Mouse (Mus musculus) adrenal gland, adult 8-10 months (tissue): ENCODE data around the gene Mcrip2. TPM values are rescaled to one million over a fixed set of nuclear protein-coding genes. Genes with fewer than 3 reads are reported as not detected.

Experiments
- DNase-seq: peaks from one replicate; pipeline ENCODE4 v3.0.0; 2022
- total RNA-seq, 4 experiments: library from RNA; stranded (reverse); gene quantifications; 2 replicates each; pipeline ENCODE4 v1.2.4; 2022

Gene Mcrip2
- total RNA-seq, result 100 to 1,000 TPM; 264 to 492 (median 338) TPM

DNA sequence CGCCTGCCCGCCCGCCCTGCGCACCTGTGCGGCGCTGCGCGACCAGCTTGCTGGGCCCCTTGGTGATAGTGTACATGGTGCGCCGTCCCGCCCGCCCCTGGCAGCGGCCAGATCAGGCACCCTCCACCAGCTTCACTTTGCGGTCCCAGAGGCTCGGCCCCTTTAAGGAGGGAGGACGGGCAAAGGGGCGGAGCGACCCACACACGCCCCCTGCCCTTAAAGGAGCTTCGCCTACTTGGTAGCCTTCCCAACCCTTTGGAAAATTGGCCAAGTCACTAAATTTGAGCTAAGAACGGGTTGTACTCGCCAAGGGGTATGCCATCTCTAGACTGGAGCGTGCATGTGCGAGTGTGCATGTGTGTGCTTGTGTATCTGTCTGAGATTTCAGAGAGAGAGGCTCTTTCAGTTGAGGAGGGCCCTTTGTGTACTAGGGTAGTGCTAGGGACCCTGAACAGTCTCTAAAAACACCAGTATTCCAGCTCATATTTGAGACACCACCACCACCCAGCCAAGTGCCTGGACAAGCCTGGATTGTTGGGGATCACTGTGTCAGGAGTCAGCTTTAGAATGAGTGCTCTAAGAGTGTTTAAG lies at the start of gene Mcrip2:
Gene Mcrip2 (minus strand): TSS at position 164 of the 591 bp plus-strand sequence.
- peak; percentile 89 for DNase-seq

DNA sequence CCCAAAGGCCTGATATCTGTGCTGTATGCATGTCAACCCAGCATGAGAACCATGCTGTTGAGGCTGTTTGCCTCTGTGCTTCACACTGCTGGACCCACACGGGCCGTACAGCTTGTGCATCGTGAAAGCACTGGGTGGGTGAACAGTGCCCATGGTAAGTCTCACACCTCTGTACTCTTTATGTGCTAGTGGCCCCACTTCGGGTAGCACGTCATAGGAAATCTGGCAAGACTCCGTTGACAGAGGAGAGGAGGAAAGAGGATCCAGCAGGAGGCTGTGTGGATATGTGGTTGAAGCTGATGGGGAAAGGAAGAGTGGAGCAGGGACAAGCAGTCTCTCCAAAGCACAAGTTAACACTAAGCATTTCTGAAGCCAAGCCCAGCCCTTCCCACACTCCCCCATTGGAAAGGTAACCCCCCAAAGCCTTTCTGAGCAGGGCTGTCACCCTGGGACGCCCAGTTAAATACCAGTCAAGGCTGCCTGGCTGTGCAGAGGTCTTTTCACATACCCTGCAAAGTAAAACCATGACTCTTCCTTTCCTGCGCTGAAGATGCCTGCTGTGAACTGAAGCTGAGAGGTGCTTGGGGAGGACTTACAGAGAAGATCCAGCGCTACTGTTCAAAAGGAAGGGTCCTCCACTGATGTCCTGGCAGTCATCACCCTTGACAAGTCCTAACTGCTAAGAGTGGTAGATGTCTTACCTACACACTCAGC lies 49.6 kb upstream of the Mcrip2 start:
- DNase-seq, result no peak

DNA sequence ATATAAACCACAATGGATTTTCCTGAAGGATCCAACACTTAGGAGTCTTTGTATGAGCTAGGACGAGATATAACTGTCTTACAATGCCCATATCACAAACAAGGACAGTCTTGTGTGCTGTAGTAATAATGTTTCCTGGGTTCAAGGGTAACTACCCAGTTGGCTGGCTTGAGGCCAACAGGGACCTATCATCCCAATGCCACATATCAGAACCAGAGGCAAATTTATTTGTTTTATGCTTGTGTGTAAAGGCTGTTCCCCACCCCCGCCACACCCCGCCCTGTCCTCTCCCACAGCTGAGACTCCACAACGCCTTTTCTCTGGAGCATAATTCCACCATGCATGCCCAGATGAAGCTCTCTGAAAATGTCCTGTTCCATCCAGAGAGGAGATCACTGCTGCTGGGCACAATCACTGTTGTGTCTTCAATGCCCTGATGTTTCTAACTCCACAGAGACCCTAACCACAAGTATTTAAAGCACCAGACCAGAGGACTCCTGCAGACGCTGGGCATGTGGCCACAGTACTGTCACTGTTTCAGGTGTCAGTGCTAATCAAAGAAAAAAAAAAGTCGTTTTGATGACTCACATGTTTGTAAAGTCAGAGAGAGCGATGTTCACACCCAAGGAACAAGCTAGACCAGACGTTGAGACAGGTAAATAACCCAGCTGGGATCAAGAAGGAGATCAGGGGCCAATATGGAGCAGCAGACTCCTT lies 48.5 kb upstream of the Mcrip2 start:
- peak; percentile 86 for DNase-seq

DNA sequence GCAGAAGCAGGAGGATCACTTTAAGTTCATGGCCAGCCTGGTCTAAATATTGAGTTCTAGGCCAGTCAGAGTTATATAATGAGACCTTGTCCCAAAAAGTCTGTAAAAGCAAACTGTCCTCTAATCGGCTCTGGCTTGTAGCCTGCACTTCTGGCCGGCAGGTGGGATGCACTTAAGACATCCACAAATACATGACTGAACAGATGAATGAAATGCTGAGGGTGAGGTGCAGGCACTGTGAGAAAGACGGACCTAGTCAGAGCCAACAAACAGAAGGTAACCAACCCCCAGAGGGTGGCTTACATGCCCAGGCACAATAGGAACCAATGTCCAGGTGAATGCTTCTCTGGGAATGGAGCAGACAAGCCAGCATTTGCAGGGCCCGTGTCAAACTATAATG lies 45.7 kb upstream of the Mcrip2 start:
- DNase-seq, result peak; percentile 29

DNA sequence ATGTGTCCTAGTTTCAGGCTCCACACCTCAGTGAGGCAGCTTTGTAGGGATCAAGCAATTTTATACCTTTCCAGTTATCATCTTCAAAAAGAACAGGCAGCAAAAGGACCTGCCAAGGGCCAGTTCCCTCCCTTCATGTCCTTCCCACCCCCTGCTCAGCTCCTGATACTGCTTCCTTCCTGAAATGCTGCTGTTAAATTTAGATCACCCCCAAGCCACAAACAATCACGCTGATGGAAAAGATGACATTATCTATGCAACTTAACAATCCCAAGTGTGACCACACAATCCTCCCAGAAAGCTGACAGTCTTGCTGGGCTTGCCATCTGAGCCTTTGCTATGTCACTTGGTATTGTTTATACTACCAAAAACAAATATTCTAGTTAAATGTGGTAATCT lies 45.3 kb upstream of the Mcrip2 start:
- no peak for DNase-seq

DNA sequence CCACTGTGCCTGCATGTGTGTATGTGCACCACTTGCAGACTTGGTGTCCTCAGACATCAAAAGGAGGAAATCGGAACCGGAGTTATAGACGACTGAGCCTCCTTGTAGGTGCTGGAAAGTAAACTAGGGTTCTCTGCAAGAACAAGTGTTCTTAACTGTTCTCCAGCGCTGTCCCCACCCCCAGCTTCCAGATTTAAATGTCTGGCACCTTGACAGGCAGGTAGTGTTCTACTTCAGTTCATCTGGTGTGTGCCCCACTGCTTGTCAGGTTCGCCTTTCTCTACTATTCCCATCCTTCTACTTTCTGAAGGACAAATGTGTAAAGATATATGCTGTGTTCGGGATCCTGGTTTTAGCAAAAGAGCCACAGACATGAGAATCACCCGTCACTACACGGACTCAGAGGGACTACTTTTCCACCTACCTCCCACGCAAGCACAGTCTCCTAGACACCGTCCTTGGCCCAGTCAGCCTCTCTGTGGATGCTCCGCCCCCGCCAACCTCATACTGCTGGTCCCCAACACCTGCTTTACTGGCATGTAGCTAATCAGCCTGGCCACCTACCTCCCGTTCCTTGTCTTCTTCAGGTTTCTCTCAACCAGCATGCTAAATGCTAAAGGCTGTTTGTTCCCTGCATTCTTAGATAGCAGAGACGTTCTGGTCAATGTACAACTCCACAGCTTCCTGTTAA lies 44.8 kb upstream of the Mcrip2 start:
- DNase-seq, result peak; percentile 58

DNA sequence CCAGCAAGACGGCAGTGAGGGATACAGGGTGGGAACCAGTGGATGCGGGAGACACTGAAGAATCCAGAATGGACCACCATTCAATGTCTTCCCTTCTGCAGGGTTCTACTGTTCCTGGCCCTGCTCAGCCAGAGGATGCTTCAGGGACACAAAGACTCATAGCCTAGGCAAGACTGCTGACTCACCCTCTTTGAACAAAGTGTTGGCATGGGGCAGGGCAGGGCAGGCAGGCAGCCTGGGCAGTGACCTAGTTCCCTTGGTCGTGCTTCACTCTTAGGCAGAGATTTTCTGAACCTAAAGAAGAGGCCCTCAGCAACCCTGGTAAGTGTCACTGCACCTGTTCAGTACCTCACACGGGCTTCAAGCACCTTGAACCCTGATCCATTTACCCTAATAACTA lies 43.3 kb upstream of the Mcrip2 start:
- DNase-seq, result peak; percentile 79

DNA sequence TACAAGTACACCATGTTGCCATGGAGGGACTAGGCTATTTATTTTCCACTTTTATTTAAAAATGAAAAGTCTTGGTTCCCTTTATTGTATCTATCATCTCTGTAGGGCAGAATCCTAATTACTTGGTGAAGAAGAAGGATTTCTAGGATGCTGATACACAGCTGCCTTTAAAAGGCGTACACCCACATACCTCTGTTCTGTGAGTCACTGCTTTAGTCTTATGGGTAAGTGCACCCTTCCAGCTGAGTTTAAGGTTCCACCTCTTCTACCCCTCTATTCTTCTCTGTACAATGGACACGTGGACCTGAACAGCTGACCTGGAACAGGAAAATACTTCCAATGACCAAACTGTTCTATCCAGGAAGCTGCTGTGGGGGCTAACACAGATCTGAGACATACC lies 39.1 kb upstream of the Mcrip2 start:
- DNase-seq, result no peak

DNA sequence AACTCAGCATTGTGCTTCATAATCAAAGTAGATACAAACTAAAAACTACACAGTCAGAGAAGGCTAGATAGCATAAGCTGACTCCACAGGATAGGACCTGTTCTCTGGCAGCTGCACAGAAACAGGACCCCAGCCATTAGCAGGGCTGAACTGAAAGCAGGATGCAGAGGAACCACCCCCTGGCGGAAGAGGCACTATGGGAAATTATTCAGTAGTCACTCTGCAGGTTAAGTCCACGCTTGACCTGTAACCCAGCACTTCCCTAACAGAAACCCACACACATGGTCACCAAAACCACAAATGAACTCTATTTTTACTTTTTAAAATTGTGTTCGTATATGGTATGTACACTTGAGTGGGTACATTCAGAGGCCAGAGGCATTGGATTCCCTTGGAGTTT lies 34.5 kb upstream of the Mcrip2 start:
- no peak for DNase-seq

DNA sequence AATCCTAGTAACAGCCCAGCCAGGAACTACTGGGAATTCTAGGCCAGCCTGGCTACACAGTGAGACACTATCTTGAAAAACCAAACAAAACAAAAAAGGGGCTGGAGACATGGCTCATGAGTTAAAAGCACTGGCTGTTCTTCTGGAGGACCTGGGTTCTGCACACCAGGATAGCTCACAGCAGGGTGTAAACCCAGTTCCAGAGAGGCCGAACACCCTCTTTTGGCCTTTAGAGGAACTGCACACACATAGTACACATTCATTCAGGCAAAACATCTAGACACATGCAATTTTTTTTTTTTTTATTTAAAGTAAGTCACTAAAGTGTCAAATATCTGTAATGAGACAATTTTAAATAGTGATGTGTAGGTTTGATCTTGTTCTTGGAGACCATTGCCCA lies 31.6 kb upstream of the Mcrip2 start:
- DNase-seq, result no peak

DNA sequence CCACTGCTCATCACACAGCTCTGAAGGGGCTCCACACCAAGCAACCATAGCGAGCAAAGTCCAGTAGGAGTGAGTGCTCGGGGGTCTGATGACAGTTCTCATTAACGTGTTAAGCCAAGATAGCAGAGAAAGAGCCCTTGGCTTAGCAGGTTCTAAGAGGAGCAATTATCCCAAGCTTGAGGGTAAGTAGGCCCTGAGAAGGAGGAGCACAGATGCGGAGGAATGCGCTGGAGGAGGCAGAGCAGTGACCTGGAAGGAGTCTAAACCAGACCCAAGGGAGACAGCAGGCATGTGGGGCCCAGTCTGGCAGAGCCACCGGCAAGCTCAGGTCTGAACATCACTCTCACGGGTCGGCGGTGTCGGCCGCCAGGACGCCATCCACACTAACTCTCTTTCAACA lies 27.3 kb upstream of the Mcrip2 start:
- DNase-seq, result no peak

DNA sequence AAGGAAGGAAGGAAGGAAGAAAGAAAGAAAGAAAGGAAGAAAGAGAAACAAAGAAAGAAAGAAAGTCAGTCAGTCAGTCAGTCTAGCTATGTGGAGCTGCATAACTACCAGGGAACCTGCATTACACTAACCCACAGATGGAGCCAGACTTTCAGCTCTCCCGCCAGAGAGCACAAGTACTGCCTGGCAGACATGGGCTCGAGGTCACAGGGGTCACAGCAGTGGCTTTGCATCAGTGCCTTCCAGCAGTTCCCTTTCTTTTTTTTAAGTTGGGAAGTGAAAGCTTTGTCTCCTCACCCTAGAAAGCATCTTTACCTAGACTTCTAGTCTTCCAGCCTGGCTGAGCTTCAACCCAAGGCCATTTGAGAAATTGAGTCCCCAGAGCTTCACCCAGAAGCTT lies 26.9 kb upstream of the Mcrip2 start:
- DNase-seq, result no peak

DNA sequence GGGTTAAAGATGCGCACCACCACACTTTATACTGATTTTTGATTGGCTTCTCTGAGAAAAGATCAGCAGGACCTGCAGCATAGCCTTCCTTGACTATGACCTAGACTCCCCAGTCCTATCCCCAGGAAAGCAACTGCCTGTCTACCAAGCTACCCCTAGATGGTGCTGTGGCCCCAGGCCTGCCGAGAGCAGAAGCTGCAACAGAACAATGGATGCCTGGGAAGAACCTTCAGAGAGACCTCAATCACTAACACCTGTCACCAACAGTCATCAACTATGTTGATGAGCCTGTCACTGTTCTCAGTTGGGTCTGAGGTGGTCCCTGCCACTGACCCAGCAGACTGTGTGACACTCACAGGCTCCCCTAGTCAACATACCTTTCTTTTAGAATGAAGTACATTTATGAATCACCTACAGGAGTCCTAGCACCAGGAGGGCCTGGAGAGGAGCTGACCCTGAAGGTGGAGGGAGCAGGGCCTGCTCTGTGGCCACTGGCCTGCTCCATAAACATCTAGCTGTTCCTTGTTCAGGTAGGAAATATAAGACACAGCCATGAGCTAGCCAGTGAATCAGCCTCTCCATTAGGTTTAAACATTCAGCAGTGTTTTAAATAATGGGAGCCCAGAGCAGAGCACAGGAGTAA lies 25.5 kb upstream of the Mcrip2 start:
- no peak for DNase-seq

DNA sequence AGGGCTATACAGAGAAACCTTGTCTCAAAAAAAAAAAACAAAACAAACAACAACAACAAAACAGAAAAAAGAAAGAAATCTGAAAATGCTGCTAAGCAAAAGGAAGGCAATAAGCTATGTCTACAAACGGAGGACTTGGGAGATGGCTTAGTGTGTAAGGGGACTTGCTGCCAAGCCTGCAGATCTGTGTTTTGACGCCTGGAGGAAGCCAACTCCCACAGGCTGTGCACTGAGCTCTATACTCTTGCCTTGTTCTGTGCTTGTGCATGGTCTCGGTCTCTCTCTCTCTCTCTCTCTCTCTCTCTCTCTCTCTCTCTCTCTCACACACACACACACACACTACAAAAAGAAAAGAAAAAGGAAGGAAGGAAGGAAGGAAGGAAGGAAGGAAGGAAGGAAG lies 20.3 kb upstream of the Mcrip2 start:
- no peak for DNase-seq

DNA sequence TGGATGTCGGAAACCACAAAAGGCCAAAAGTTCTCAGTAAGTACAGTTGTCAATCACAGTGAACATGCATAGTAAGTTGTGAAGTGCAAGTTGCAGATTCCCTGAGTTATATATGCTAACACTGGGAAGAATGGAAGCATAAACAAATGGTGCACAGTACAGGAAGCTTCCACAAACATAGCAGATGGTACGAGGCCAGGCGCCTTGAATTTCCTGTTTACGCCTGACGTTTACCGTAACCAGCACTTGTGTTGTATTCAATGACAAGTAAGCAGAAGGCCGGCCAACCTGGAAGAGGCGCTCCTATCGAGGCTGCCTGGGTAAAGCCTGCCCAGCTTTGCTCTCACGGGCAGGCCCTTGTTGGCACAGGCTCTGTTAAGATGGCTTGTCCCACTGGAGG lies 18.9 kb upstream of the Mcrip2 start:
- no peak for DNase-seq

DNA sequence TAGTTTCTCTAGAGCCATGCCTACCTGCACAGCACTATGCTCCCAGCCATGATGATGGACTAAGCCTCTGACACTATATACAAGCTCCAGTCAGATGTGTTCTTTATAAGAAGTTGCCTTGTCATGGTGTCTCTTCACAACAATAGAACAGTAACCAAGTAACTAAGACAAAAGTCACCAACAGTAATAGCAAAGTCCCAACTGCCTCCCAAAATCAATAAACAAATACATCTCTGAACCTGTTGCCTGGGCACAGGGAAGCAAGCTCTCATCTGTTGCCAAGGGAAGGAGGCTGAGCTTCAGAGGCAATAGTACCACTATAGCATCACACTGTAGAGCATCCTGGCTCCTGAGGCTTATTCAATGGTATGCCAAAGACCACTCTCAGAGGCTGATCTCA lies 18.2 kb upstream of the Mcrip2 start:
- DNase-seq, result no peak

DNA sequence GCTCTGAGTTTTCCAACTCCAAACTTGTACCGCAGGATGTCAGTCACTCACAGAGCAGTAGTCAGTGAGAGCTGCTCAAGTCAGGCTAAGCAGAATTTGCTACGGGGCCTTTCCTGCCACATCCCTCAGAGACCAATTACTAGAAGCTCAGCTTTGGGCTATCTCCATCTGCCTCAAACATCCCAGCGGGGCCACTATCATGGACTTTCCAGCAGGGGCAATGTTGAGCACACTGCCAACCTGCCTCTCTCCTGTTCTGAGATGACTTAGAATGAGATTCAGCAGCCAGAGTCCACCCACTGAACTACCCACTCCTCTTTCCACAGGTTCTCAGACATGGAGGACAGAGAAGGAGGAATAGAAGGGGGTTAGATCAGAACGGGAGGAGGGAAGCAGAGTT lies 17.1 kb upstream of the Mcrip2 start:
- no peak for DNase-seq

DNA sequence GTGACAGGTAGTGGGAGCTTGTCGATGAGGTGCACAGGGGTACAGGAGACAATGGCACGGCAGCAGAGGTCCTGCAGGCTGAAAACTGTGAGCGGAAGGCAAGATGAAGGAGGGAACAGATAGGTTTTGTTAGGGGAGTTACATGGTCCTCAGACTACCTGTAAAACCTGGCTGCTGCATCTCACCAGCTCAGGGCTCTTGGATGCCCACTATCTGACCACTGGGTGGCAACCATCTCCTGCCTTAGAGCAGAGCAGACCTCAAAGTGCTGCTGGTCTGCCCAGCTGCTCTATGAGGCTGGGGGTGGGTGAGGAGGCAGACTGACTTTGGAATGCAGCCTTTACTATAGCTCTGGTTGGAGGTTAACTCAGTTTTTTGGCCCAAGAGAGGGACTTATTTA lies 15.3 kb upstream of the Mcrip2 start:
- DNase-seq, result no peak

DNA sequence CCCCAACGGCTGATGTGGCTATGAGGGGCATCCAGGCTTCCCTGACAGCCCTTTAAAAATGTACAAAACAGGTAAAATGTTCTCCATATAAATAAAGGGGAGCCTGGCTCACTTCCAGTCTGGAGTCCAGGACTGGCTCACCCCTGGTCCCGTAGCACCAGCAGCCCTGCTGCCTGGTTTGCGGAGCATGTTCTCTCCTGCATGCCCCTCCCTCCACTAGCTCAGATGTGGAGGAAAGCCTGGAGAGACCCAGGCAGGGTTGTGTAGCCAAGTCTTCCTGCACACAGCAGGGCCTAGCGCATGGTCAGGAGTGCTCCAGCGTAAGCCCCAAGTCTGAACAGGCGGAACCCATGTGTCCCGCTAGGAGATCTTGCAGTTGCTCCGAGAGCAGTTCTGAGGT lies 14.7 kb upstream of the Mcrip2 start:
- DNase-seq, result no peak

DNA sequence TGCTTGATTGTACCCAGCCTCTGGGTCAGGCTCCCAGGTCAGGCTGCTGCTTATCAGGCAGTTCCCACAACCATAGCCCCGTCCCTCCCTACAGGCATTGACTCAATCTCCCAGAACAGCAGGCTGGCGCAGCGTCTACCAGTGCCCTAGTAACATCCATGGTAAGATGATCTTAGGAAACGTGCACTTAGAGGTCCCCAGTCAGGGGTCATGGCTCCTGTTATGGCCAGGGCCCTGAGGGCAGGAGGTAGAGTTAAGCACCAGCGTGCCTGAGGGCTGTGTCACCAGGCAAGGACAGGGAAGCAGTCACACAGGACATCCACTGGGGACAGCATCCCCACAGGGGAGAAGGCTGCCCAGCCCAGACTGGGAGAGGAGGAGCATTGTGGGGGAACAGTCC lies 13.7 kb upstream of the Mcrip2 start:
- peak; percentile 24 for DNase-seq

DNA sequence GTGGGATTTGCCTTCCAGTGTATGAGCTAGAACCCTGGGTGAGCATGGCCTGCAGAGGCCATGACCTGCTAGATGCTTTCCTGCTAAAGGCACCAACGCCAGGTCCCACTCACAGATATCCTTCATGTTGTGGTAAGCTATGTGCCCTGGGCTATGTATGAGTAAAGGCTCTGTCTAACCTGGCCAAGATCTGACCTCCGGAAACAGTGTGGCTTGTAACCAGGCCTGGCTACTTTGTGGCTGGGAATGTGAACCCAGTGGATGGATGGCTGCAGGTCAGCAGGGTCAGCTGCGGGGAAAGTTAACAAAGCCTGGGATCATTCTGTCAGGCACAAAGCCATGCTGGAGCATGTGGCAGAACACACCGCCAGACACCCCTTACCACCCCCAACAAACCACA lies 13.1 kb upstream of the Mcrip2 start:
- DNase-seq, result no peak

DNA sequence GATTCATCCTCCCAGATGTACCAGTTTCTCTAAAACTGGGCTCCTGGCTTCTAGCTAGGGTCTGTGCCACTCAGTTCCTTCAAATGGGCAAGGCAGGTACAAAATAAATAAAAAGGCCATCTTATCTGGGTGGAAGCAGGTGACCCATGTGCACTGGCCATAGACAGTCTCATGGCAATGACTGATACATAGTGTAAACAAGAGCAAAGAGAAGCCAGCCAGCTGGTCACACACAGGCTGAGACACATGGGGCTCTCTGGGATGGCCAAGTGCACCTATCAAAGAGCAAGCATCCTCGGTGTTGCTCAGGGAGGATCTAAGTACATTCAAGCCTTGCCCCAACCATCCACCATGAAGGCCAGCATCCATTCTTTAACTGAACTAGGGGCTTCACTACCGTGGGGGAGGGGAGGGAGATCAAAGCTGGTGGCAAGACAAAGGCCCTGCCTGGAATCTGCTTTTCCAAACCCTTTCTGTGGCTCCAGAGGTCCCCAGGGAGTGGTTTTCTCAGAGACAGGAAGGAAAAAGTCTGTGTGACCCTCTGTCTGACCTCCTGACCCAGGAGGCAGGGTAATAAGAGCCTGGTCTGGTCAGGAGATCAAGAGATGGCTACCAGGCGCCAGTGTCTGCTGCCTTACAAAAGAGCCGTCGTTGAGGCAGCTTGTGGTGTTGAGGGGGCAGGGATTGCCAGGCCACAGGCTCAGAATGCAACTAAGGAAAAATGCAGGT lies 12.5 kb upstream of the Mcrip2 start:
- peak; percentile 28 for DNase-seq
